Mouse (Mus musculus): ENCODE measurements at regions not wholly inside any gene's neighbourhood (a gene's known extent, or its start where the extent isn't known, plus 50 kb on each side); places are given as distances from the start of the nearest gene placed in this dataset.

GRCm38 (mm10) chr2:46468936-46469629 lies 1351.9 kb upstream of the Zeb2 start:
- DNase-seq = no peak

- no peak for DNase-seq
These were observed 1348.2 kb upstream of the Zeb2 start for GRCm38 (mm10) chr2:46465389-46465788.

- no peak for DNase-seq
These were observed 1347.7 kb upstream of the Zeb2 start for GRCm38 (mm10) chr2:46464913-46465312.

GRCm38 (mm10) chr2:46462670-46463069 lies 1345.5 kb upstream of the Zeb2 start:
- DNase-seq = no peak

GRCm38 (mm10) chr2:46450698-46451097 lies 1333.5 kb upstream of the Zeb2 start:
- DNase-seq = no peak

GRCm38 (mm10) chr2:46445306-46445705 lies 1328.1 kb upstream of the Zeb2 start:
- no peak for DNase-seq

- DNase-seq = no peak
These were observed 1326.5 kb upstream of the Zeb2 start for GRCm38 (mm10) chr2:46443686-46444180.

- no peak for DNase-seq
These were observed 1326.0 kb upstream of the Zeb2 start for GRCm38 (mm10) chr2:46443061-46443685.

GRCm38 (mm10) chr2:46442576-46442975 lies 1325.4 kb upstream of the Zeb2 start:
- no peak for DNase-seq

GRCm38 (mm10) chr2:46441927-46442326 lies 1324.7 kb upstream of the Zeb2 start:
- DNase-seq = no peak

GRCm38 (mm10) chr2:46441348-46441747 lies 1324.2 kb upstream of the Zeb2 start:
- DNase-seq = no peak

GRCm38 (mm10) chr2:46440038-46440437 lies 1322.8 kb upstream of the Zeb2 start:
- DNase-seq = no peak

GRCm38 (mm10) chr2:46418281-46418680 lies 1301.1 kb upstream of the Zeb2 start:
- no peak for DNase-seq

GRCm38 (mm10) chr2:46402373-46403114 lies 1285.3 kb upstream of the Zeb2 start:
- DNase-seq = no peak

- no peak for DNase-seq
These were observed 1277.0 kb upstream of the Zeb2 start for GRCm38 (mm10) chr2:46394161-46394560.

GRCm38 (mm10) chr2:46372847-46373461 lies 1255.8 kb upstream of the Zeb2 start:
- no peak for DNase-seq

- no peak for DNase-seq
These were observed 1254.6 kb upstream of the Zeb2 start for GRCm38 (mm10) chr2:46371755-46372154.

GRCm38 (mm10) chr2:46370949-46371348 lies 1253.8 kb upstream of the Zeb2 start:
- no peak for DNase-seq

GRCm38 (mm10) chr2:46368882-46369281 lies 1251.7 kb upstream of the Zeb2 start:
- DNase-seq = no peak

GRCm38 (mm10) chr2:46366135-46366485 lies 1248.9 kb upstream of the Zeb2 start:
- no peak for DNase-seq

GRCm38 (mm10) chr2:46365428-46366134 lies 1248.4 kb upstream of the Zeb2 start:
- DNase-seq = no peak

- no peak for DNase-seq
These were observed 1243.0 kb upstream of the Zeb2 start for GRCm38 (mm10) chr2:46360049-46360712.
